Mouse (Mus musculus) forebrain, embryonic 12.5 days (tissue): ENCODE measurements around the gene Cstf1. TPM values are rescaled to one million over a fixed set of nuclear protein-coding genes. Genes with fewer than 3 reads are reported as not detected.

Source experiments
- ATAC-seq: fragments of 200-750 bp; cut with Nextera tagmentation; 2 replicates; pipeline ENCODE4 v1.8.0; 2017; ENCODE audit warnings: moderate TSS enrichment; ENCODE audit not compliant: low FRiP score
- H3K27ac ChIP-seq: fragments of 300-500 bp; sonication (generic); 2 replicates; pipeline ENCODE4 v1.5.1; 2016; ENCODE audit warnings: mild to moderate bottlenecking
- H3K27me3 ChIP-seq: fragments of 300-500 bp; sonication (generic); 2 replicates; pipeline ENCODE4 v1.6.1; 2016; ENCODE audit warnings: mild to moderate bottlenecking
- H3K36me3 ChIP-seq: fragments of 300-500 bp; sonication (generic); replicated peaks from 2 replicates; pipeline ENCODE4 v1.6.1; 2016; ENCODE audit warnings: mild to moderate bottlenecking
- H3K4me1 ChIP-seq: fragments of 300-500 bp; sonication (generic); 2 replicates; pipeline ENCODE4 v1.6.1; 2016
- H3K4me2 ChIP-seq: fragments of 300-500 bp; sonication (generic); 2 replicates; pipeline ENCODE4 v1.6.1; 2016; ENCODE audit warnings: mild to moderate bottlenecking, moderate library complexity
- H3K4me3 ChIP-seq: fragments of 300-500 bp; sonication (generic); replicated peaks from 2 replicates; pipeline ENCODE4 v1.5.1; 2016; ENCODE audit warnings: mild to moderate bottlenecking
- H3K9ac ChIP-seq: fragments of 300-500 bp; sonication (generic); 2 replicates; pipeline ENCODE4 v1.6.1; 2016; ENCODE audit warnings: mild to moderate bottlenecking
- H3K9me3 ChIP-seq: fragments of 300-500 bp; sonication (generic); 2 replicates; pipeline ENCODE4 v1.6.1; 2016
- WGBS: fragments of 180-500 bp; shearing (Covaris S2); methylation state at CpG from one replicate; pipeline ENCODE4 v1.1.7; 2016; 5-methylcytosine and 5-hydroxymethylcytosine counted together
- polyA plus RNA-seq: library from polyadenylated mRNA; unstranded; fragments of >200 nt; fragmentation: Nextera tagmentation; extraction: Ambion mirVana; gene quantifications from 2 replicates; pipeline ENCODE4 v1.2.1, GENCODE M21; 2016

Cstf1 gene
- polyA plus RNA-seq, 1 experiment from 2014 or later, result 44.1 TPM

GRCm38 (mm10) chr2:172346933-172347611 is 23.4 kb upstream of the Cstf1 start:
- ATAC-seq, result no peak
- Histone ChIP-seq H3K4me3 (peak overlapping the region; percentile 65), H3K27me3 (peaks cover 11% of the 10 kb centered on the region; the same call in 1 of the 2 replicates), H3K9ac (0 out of 2 replicates have a peak overlapping the region, but pooled peaks have one; percentile 25), H3K27ac (no peak overlapping the region), H3K36me3 (no peaks in the 10 kb centered on the region), H3K9me3 (no peaks in the 10 kb centered on the region), H3K4me2 (peak overlapping the region; percentile 95), H3K4me1 (peaks cover 26% of the 10 kb centered on the region)
- WGBS, result 78% methylated on average over 8 of the region's 8 CpGs

DNA sequence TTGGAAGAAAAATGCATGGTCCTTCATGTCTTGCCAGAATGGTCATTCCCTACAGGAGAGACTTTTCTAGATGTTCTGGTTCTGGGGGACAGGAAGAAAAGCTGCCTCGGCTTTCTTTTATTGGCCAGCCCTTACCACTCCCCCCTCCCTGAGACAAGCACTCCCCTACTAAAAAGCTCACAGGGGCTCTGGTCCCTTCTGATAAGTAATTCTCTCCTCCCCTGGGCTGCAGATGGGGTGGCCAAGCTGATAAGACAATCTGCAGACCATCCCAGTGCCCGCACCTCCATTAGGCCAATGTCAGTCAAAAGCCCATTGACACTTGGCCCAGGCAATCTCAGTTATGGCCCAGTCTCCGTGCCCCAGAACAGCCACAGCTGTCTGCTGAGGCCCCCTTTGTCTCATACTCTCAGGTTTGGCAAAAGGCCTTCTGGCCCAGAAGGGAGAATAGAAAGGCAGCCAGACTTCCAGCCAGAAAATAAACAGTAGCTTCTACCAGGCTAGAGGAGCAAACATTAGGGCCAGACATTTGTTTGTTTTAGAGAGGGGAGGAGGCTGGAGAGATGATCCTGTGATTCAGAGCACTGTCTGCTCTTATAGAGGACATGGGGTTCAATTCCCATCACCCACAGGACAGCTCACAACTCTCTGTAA is 22.1 kb upstream of the Cstf1 start:
- Histone ChIP-seq H3K9ac (no peak overlapping the region), H3K4me2 (no peak overlapping the region), H3K4me1 (peaks cover 35% of the 10 kb centered on the region), H3K27ac (no peak overlapping the region), H3K4me3 (no peak overlapping the region), H3K9me3 (no peaks in the 10 kb centered on the region), H3K36me3 (no peaks in the 10 kb centered on the region), H3K27me3 (peaks cover 11% of the 10 kb centered on the region; the same call in 1 of the 2 replicates)
- no peak for ATAC-seq
- WGBS, result 70% methylated on average over 3 of the region's 3 CpGs

DNA sequence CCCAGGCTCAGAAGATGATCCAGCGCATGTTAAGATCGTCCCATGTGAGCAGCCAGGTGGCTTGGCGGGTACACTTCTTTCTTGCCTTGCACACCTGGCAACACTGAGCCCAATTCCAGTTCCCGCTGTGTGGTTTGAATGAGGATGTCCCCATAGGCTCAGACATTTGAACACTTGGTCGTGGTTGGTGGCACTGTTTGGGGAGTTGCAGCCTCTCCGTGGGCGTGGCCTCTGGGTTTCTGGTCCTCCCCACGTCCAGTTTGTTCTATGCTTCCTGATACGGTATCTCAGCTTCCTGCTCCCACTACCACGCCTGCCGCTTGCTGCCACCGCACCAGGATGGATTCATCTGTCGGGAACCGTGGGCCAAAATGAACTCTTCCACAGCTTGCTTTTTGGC is 20.7 kb upstream of the Cstf1 start:
- Histone ChIP-seq H3K4me3 (no peak overlapping the region), H3K4me2 (no peak overlapping the region), H3K9me3 (no peaks in the 10 kb centered on the region), H3K9ac (no peak overlapping the region), H3K4me1 (peaks cover 33% of the 10 kb centered on the region), H3K27me3 (peaks cover 11% of the 10 kb centered on the region; the same call in 1 of the 2 replicates), H3K36me3 (peaks cover 9% of the 10 kb centered on the region; the same call in 1 of the 2 replicates), H3K27ac (no peak overlapping the region)
- whole genome bisulfite sequencing, result 81% methylated on average over 14 of the region's 14 CpGs
- ATAC-seq, result no peak

DNA sequence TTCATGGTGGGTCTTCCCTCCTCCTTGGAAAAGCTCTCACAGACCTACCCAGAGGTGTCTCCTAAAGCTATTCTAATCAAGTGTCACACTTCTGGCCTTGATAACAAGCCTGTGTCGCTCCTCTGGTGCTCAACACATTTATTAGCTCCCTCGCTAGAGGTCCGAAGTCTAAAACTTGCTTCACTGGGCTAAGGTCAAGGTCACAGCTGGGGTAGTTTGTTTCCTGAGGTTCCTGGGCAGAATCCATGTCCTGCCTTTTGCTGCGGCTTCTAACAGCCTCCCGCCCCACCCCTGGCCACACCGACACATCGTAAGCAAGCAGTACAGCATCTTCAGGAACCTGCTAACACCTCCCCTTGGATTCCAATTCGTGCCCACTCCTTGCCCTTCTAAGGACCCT is 19.7 kb upstream of the Cstf1 start:
- H3K27me3 ChIP-seq, result peaks cover 11% of the 10 kb centered on the region; the same call in 1 of the 2 replicates
- H3K4me2 ChIP-seq, result no peak overlapping the region
- H3K4me1 ChIP-seq, result peaks cover 33% of the 10 kb centered on the region
- no peak for ATAC-seq
- H3K4me3 ChIP-seq, result no peak overlapping the region
- 81% methylated on average over 8 of the region's 8 CpGs for WGBS
- peaks cover 19% of the 10 kb centered on the region for H3K36me3 ChIP-seq
- no peak overlapping the region for H3K27ac ChIP-seq
- H3K9ac ChIP-seq, result no peak overlapping the region
- no peaks in the 10 kb centered on the region for H3K9me3 ChIP-seq

DNA sequence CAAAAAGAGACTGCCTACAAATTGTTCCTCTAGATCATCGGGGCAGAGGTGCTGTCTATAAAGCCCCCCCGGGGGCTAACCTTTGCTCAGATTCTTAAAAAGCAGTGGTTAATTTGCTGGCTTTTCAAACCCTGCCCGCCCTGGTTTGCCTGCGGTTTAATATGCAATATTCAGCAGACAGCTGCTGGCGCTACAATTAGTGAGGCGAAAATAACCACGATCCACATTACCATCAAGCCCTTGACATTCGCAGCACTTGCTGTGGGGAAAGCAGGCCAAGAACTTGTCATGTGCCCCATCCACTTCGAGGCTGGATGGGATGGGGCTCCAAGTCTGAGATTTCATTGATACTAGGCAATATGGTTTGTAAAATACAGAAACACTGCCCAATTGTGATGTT is 17.3 kb upstream of the Cstf1 start:
- ATAC-seq, result peak; percentile 53

DNA sequence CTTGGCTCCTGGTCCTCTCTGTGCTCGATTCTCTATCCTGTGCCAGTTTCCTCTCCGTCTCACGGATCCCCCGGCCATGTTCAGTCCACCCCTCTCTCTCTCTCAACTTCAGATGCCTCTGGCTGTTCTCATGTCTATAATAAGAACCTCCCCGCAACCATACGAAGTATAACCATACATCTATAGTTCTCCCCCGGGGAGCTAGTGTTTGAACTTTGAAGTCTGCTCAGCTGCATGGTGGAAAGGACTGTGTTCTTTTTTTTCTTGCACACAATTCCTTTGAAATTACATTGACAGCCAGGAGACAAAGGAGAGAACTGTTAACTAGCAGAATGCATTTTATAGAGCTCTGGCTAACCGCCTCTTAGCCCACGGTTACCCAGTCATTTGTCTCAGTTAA is 15.7 kb upstream of the Cstf1 start:
- 63% methylated on average over 9 of the region's 9 CpGs for WGBS
- Histone ChIP-seq H3K36me3 (peaks cover 57% of the 10 kb centered on the region), H3K9me3 (no peaks in the 10 kb centered on the region), H3K9ac (no peak overlapping the region), H3K4me1 (peaks cover 19% of the 10 kb centered on the region), H3K27ac (peak overlapping the region; percentile 27; the same call in 1 of the 2 replicates), H3K4me2 (no peak overlapping the region), H3K4me3 (no peak overlapping the region), H3K27me3 (no peaks in the 10 kb centered on the region)
- ATAC-seq, result no peak

More for the DNA sequence above, 17.3 kb upstream of the Cstf1 start:
- WGBS, result 35% methylated on average over 9 of the region's 9 CpGs
- Histone ChIP-seq H3K4me1 (peaks cover 19% of the 10 kb centered on the region), H3K27ac (peak overlapping the region; percentile 66), H3K27me3 (no peaks in the 10 kb centered on the region), H3K4me2 (no peak overlapping the region), H3K4me3 (no peak overlapping the region), H3K9ac (no peak overlapping the region), H3K9me3 (no peaks in the 10 kb centered on the region), H3K36me3 (peaks cover 42% of the 10 kb centered on the region)

DNA sequence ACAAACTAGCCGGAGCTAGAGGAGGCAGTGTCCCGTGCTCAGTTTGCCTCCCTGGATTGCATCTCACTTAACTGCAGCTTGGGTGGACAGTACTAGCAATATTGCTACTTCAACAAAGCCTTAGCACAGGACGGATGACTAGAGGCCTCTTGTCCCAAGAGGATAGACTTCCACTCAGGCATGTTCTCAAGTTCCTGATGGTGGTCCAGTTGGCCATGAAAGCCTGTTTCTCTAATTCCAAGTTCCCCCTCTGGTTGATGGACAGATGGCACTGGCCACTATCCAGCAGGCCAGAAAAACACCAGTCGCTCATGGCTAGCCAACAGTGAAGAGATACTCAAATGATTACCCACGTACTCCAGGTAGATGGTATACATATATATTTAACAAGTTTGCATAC is 14.6 kb upstream of the Cstf1 start:
- WGBS, result 87% methylated on average over 5 of the region's 5 CpGs
- Histone ChIP-seq H3K36me3 (peaks cover 68% of the 10 kb centered on the region), H3K4me1 (peaks cover 19% of the 10 kb centered on the region), H3K27ac (no peak overlapping the region), H3K4me3 (no peak overlapping the region), H3K9me3 (no peaks in the 10 kb centered on the region), H3K9ac (no peak overlapping the region), H3K27me3 (no peaks in the 10 kb centered on the region), H3K4me2 (no peak overlapping the region)
- ATAC-seq, result no peak

- H3K36me3 ChIP-seq, result peaks cover 98% of the 10 kb centered on the region
- no peak overlapping the region for H3K4me3 ChIP-seq
- ATAC-seq, result no peak
- H3K4me1 ChIP-seq, result peaks cover 13% of the 10 kb centered on the region
- 94% methylated on average over 7 of the region's 7 CpGs for WGBS
- H3K27ac ChIP-seq, result no peak overlapping the region
- H3K4me2 ChIP-seq, result no peak overlapping the region
- H3K27me3 ChIP-seq, result no peaks in the 10 kb centered on the region
- no peak overlapping the region for H3K9ac ChIP-seq
- H3K9me3 ChIP-seq, result no peaks in the 10 kb centered on the region
These were observed 7.3 kb upstream of the Cstf1 start for GRCm38 (mm10) chr2:172363176-172363575.

- Histone ChIP-seq H3K27ac (peak overlapping the region; percentile 90), H3K9ac (peak overlapping the region; percentile 84), H3K4me1 (peaks cover 34% of the 10 kb centered on the region), H3K36me3 (peaks cover 57% of the 10 kb centered on the region), H3K4me3 (peak overlapping the region; percentile 84), H3K4me2 (peak overlapping the region; percentile 82), H3K27me3 (no peaks in the 10 kb centered on the region), H3K9me3 (no peaks in the 10 kb centered on the region)
- no peak for ATAC-seq
- WGBS, result 0% methylated on average over 11 of the region's 11 CpGs
These were observed 777 bp downstream of the Cstf1 start for GRCm38 (mm10) chr2:172371258-172371657.

GRCm38 (mm10) chr2:172376551-172376950 is 6.1 kb downstream of the Cstf1 start:
- WGBS, result 89% methylated on average over 4 of the region's 4 CpGs
- no peak overlapping the region for H3K9ac ChIP-seq
- no peaks in the 10 kb centered on the region for H3K27me3 ChIP-seq
- no peak for ATAC-seq
- H3K4me2 ChIP-seq, result no peak overlapping the region
- no peak overlapping the region for H3K4me3 ChIP-seq
- H3K4me1 ChIP-seq, result peaks cover 6% of the 10 kb centered on the region
- peaks cover 88% of the 10 kb centered on the region for H3K36me3 ChIP-seq
- H3K9me3 ChIP-seq, result no peaks in the 10 kb centered on the region
- H3K27ac ChIP-seq, result no peak overlapping the region

DNA sequence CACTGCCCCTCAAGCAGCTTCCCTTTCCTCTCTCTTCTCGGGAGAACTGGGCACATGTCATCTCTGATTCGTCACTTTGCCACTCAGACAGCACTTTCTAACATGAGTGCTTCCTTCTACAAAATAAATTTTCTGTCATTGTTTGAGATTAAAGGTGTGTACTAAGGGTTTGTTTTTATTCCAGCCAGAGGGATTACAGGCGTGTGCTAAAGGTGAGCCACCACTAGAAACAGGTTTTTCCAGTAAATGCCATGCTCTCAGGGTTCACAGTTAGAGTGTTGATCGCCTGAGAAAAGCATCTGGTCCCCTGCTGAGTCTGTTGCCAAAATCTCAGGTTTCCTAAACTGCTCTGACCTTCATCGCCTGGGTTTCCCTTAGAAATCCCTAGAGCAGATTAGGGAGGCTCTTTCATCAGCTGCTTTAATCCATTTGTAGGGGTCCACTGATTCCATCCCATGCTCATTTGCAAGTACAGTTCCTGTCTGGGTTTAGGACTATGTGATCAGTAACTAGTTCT is 6.6 kb downstream of the Cstf1 start:
- no peak for ATAC-seq
- Histone ChIP-seq H3K36me3 (peaks cover 93% of the 10 kb centered on the region), H3K27ac (no peak overlapping the region), H3K4me1 (peaks cover 1% of the 10 kb centered on the region), H3K9ac (no peak overlapping the region), H3K4me2 (no peak overlapping the region), H3K4me3 (no peak overlapping the region), H3K27me3 (no peaks in the 10 kb centered on the region), H3K9me3 (no peaks in the 10 kb centered on the region)
- WGBS, result 70% methylated on average over 5 of the region's 5 CpGs

- H3K9ac ChIP-seq, result no peak overlapping the region
- WGBS, result 80% methylated on average over 7 of the region's 7 CpGs
- peaks cover 96% of the 10 kb centered on the region for H3K36me3 ChIP-seq
- ATAC-seq, result no peak
- H3K27ac ChIP-seq, result no peak overlapping the region
- H3K4me1 ChIP-seq, result no peaks in the 10 kb centered on the region
- H3K9me3 ChIP-seq, result no peaks in the 10 kb centered on the region
- no peak overlapping the region for H3K4me3 ChIP-seq
- no peak overlapping the region for H3K4me2 ChIP-seq
- no peaks in the 10 kb centered on the region for H3K27me3 ChIP-seq
These were observed 7.9 kb downstream of the Cstf1 start for GRCm38 (mm10) chr2:172378332-172378731.
